Mouse (Mus musculus): ENCODE data around the gene Lysmd4. TPM values are rescaled to one million over a fixed set of nuclear protein-coding genes. Genes with fewer than 3 reads are reported as not detected.

The Lysmd4 gene
- polyA plus RNA-seq, 1 experiment from 2014 or later = 6.5 TPM

DNA sequence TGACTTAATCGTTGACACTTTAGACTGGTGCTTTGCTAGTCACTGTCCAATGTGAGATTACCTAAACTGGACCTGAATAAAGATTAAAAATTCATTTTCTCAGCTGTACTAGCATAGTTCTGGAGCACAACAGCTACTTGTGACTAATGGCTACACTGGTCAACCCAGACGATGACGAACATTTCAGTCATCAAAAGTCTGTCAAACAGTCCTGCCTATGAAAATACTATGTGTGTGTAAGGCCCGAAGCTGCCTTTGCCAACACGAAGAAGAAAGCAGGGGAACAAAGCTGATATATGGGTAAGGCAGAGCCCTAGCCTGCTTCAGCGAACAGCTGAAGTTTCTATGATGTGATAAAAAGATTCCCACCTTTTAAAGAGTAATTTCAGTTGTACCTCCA lies 61.2 kb downstream of the Lysmd4 start:
- WGBS = 89% methylated on average over 6 of the region's 6 CpGs
- Histone ChIP-seq H3K4me3 (ENCODE audit: low read depth, low read length) (no peak overlapping the region), H3K4me2 (no peak overlapping the region), H3K9me3 (ENCODE audit: control insufficient read depth, low read length) (no peaks in the 10 kb centered on the region), H3K27me3 (replicated peaks; ENCODE audit: control insufficient read depth, insufficient read depth, low read length) (no peaks in the 10 kb centered on the region), H3K36me3 (ENCODE audit: control insufficient read depth, insufficient read depth, low read length) (no peaks in the 10 kb centered on the region; the same call in 1 of the 2 replicates), H3K4me1 (replicated peaks; ENCODE audit: control insufficient read depth, insufficient read depth, low read length) (no peaks in the 10 kb centered on the region), H3K27ac (ENCODE audit: low read depth, low read length) (no peak overlapping the region), H3K9ac (ENCODE audit: low read depth, low read length) (no peak overlapping the region)
- DNase-seq (ENCODE audit: low spot score) = no peak
- ATAC-seq (replicated peaks; ENCODE audit: low FRiP score) = no peak

DNA sequence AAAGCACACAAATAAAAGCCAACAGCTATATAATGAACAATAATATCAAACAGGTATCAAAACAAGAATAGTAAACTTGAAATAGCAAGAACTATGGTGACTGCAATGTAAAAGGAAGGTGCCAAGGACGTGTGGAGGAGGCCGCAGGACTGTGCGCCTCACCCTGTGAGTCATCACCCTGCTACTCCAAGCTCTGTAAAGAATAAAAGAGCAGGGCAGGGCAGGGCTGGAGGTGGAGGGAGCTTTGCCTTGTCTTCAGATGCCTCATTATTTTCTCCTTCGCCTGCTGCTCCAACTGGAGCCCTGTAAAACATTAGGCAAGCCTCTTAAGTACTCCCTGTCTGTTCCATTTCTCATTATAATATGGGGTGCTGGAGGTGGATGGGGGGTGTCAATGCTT lies 65.1 kb downstream of the Lysmd4 start:
- Histone ChIP-seq H3K36me3 (ENCODE audit: control insufficient read depth, insufficient read depth, low read length) (no peaks in the 10 kb centered on the region; the same call in 1 of the 2 replicates), H3K27ac (ENCODE audit: low read depth, low read length) (no peak overlapping the region), H3K4me2 (no peak overlapping the region), H3K27me3 (replicated peaks; ENCODE audit: control insufficient read depth, insufficient read depth, low read length) (no peaks in the 10 kb centered on the region), H3K9me3 (ENCODE audit: control insufficient read depth, low read length) (no peaks in the 10 kb centered on the region), H3K4me1 (replicated peaks; ENCODE audit: control insufficient read depth, insufficient read depth, low read length) (no peaks in the 10 kb centered on the region), H3K4me3 (ENCODE audit: low read depth, low read length) (no peak overlapping the region), H3K9ac (ENCODE audit: low read depth, low read length) (no peak overlapping the region)
- no peak for DNase-seq (ENCODE audit: low spot score)
- WGBS = 93% methylated on average over 4 of the region's 4 CpGs
- no peak for ATAC-seq (replicated peaks; ENCODE audit: low FRiP score)

DNA sequence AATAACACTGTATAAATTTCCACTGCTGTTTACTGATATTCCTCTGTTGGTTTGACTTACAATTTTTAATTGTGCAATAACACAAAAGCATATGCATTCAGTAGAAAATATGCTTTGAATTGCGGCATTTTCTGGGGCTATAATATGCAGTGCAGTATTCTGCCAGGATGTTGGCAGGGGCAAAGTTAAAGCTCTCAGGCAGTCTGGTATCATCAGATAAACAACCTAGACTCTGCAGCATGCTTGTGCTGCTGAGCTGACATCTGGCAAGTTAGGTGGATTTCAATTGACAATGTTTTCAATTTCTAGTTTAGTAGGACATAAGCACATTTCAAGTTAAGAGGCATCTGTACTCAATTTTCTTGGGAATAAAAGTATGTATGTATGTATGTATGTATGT lies 69.0 kb downstream of the Lysmd4 start:
- Histone ChIP-seq H3K9ac (ENCODE audit: low read depth, low read length) (no peak overlapping the region), H3K27ac (ENCODE audit: low read depth, low read length) (no peak overlapping the region), H3K27me3 (replicated peaks; ENCODE audit: control insufficient read depth, insufficient read depth, low read length) (no peaks in the 10 kb centered on the region), H3K4me1 (replicated peaks; ENCODE audit: control insufficient read depth, insufficient read depth, low read length) (no peaks in the 10 kb centered on the region), H3K4me3 (ENCODE audit: low read depth, low read length) (no peak overlapping the region), H3K4me2 (no peak overlapping the region), H3K9me3 (ENCODE audit: control insufficient read depth, low read length) (no peaks in the 10 kb centered on the region), H3K36me3 (ENCODE audit: control insufficient read depth, insufficient read depth, low read length) (no peaks in the 10 kb centered on the region; the same call in 1 of the 2 replicates)
- DNase-seq (ENCODE audit: low spot score) (no peak), ATAC-seq (replicated peaks; ENCODE audit: low FRiP score) (no peak)
- 81% methylated on average over 1 of the region's 1 CpGs for WGBS

DNA sequence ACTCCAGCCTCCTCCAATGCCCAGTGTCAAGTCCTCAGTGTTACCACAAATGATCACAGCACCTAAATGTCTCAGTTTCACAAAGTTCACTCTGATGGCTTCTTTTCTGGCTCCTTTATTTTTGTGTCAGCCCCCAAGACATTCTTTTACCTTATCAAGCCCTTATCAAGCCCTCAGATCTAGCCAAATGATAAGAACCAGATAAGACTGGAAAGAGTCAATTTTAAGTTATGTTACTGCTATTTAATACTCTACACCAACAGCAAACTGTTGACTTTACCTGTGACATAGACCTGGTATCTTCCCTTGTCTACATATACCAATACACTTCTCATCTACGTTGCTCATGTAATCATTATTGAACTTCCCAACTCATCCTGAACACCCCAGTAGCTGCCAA lies 74.1 kb downstream of the Lysmd4 start:
- ATAC-seq (replicated peaks; ENCODE audit: low FRiP score) = no peak
- Histone ChIP-seq H3K4me1 (replicated peaks; ENCODE audit: control insufficient read depth, insufficient read depth, low read length) (no peaks in the 10 kb centered on the region), H3K4me3 (ENCODE audit: low read depth, low read length) (no peak overlapping the region), H3K27ac (ENCODE audit: low read depth, low read length) (no peak overlapping the region), H3K9me3 (ENCODE audit: control insufficient read depth, low read length) (no peaks in the 10 kb centered on the region), H3K4me2 (no peak overlapping the region), H3K36me3 (ENCODE audit: control insufficient read depth, insufficient read depth, low read length) (no peaks in the 10 kb centered on the region), H3K9ac (ENCODE audit: low read depth, low read length) (no peak overlapping the region), H3K27me3 (replicated peaks; ENCODE audit: control insufficient read depth, insufficient read depth, low read length) (no peaks in the 10 kb centered on the region)
- DNase-seq (ENCODE audit: low spot score) = no peak
- WGBS = 81% methylated on average over 1 of the region's 1 CpGs

DNA sequence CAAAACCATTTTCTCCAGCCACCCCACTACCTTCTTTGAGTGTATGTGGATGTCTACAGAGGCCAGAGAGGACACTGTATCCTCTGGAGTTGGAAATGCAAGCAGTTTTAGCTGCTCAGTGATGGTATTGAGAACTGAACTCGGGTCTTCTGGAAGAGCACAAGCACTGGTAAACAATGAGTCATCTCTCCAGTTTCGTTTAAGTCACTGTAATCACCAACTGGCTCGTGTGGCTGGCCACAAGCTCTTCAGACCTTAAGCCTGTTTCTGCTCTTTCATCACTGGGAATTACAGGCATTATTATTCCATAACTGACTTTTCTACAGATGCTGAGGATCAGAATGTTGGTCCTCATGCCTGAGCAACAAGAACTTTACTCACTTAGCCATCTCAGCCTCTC lies 82.6 kb downstream of the Lysmd4 start:
- no peaks in the 10 kb centered on the region for H3K4me1 ChIP-seq (replicated peaks; ENCODE audit: control insufficient read depth, insufficient read depth, low read length)
- no peak overlapping the region for H3K9ac ChIP-seq (ENCODE audit: low read depth, low read length)
- H3K36me3 ChIP-seq (ENCODE audit: control insufficient read depth, insufficient read depth, low read length) = no peaks in the 10 kb centered on the region; the same call in 1 of the 2 replicates
- 80% methylated on average over 3 of the region's 3 CpGs for WGBS
- H3K27ac ChIP-seq (ENCODE audit: low read depth, low read length) = no peak overlapping the region
- no peak for DNase-seq (ENCODE audit: low spot score)
- H3K4me3 ChIP-seq (ENCODE audit: low read depth, low read length) = no peak overlapping the region
- no peaks in the 10 kb centered on the region for H3K27me3 ChIP-seq (replicated peaks; ENCODE audit: control insufficient read depth, insufficient read depth, low read length)
- no peak for ATAC-seq (replicated peaks; ENCODE audit: low FRiP score)
- no peaks in the 10 kb centered on the region for H3K9me3 ChIP-seq (ENCODE audit: control insufficient read depth, low read length)
- no peak overlapping the region for H3K4me2 ChIP-seq

DNA sequence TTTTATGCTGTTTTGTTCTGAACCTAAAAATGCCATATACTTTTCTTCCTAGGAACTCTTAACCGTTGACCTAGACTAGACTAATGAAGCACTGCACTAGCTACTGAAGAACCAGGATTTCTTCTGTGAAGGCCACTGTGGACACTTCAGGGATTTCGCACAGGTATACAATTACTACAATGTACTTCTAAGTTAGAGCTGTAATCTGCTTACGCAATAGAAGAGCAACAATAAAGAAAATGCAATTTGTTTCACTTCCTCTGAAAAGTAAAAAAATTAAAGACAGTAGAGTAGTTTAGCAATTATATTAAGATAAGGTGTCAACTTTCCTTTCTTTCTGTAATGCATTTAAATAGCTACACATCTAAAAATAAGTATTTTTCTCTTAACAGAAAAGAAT lies 84.7 kb downstream of the Lysmd4 start:
- Histone ChIP-seq H3K4me3 (ENCODE audit: low read depth, low read length) (no peak overlapping the region), H3K9ac (ENCODE audit: low read depth, low read length) (no peak overlapping the region), H3K4me1 (replicated peaks; ENCODE audit: control insufficient read depth, insufficient read depth, low read length) (no peaks in the 10 kb centered on the region), H3K9me3 (ENCODE audit: control insufficient read depth, low read length) (no peaks in the 10 kb centered on the region), H3K36me3 (ENCODE audit: control insufficient read depth, insufficient read depth, low read length) (no peaks in the 10 kb centered on the region; the same call in 1 of the 2 replicates), H3K27me3 (replicated peaks; ENCODE audit: control insufficient read depth, insufficient read depth, low read length) (no peaks in the 10 kb centered on the region), H3K4me2 (no peak overlapping the region), H3K27ac (ENCODE audit: low read depth, low read length) (no peak overlapping the region)
- ATAC-seq (replicated peaks; ENCODE audit: low FRiP score) (no peak), DNase-seq (ENCODE audit: low spot score) (no peak)
- WGBS = 89% methylated on average over 3 of the region's 3 CpGs

DNA sequence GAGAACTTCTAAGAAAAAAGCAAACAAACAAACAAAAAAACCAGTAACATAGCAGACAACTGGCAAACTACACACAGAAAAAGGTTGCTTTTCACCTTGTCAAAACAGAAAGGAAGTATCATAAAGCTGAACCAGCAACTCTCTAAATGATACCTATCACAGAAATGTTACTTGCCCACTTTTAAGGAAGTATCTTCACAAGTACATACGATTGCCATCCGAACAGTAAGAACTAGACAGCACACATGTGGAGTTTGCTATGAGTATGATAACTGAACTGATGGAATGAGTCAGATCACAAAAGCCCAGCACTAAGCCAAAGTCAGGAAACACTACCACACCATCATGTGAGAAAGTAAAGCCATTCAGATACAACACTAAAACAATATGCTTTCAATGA lies 85.8 kb downstream of the Lysmd4 start:
- Histone ChIP-seq H3K4me1 (replicated peaks; ENCODE audit: control insufficient read depth, insufficient read depth, low read length) (no peaks in the 10 kb centered on the region), H3K9ac (ENCODE audit: low read depth, low read length) (no peak overlapping the region), H3K4me2 (no peak overlapping the region), H3K27me3 (replicated peaks; ENCODE audit: control insufficient read depth, insufficient read depth, low read length) (no peaks in the 10 kb centered on the region), H3K36me3 (ENCODE audit: control insufficient read depth, insufficient read depth, low read length) (no peaks in the 10 kb centered on the region; the same call in 1 of the 2 replicates), H3K9me3 (ENCODE audit: control insufficient read depth, low read length) (no peaks in the 10 kb centered on the region), H3K4me3 (ENCODE audit: low read depth, low read length) (no peak overlapping the region), H3K27ac (ENCODE audit: low read depth, low read length) (no peak overlapping the region)
- ATAC-seq (replicated peaks; ENCODE audit: low FRiP score) = no peak
- no peak for DNase-seq (ENCODE audit: low spot score)
- 64% methylated on average over 2 of the region's 2 CpGs for WGBS

DNA sequence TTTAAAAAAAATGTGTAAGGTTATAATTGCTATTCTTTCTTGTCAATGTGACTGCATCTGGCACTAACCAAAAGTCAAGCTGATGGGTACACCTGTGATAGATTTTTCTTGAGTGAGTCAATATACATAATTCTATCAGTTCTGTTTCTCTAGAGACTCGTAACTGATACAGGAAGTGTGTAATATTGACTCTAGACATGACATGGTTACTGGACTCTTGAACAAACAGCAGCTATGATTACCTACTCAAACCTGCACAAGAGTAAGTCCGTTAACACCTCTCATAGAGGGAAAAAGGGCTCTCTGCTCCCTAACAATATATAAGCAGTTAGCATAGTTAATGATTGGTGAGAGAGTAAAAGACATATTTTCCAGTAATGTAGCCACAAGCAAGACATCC lies 87.8 kb downstream of the Lysmd4 start:
- no peak for DNase-seq (ENCODE audit: low spot score)
- no peak overlapping the region for H3K4me2 ChIP-seq
- H3K27me3 ChIP-seq (replicated peaks; ENCODE audit: control insufficient read depth, insufficient read depth, low read length) = no peaks in the 10 kb centered on the region
- no peaks in the 10 kb centered on the region for H3K9me3 ChIP-seq (ENCODE audit: control insufficient read depth, low read length)
- 87% methylated on average over 2 of the region's 2 CpGs for WGBS
- peaks cover 2% of the 10 kb centered on the region; the same call in 1 of the 2 replicates for H3K36me3 ChIP-seq (ENCODE audit: control insufficient read depth, insufficient read depth, low read length)
- H3K9ac ChIP-seq (ENCODE audit: low read depth, low read length) = no peak overlapping the region
- peaks cover 4% of the 10 kb centered on the region; the same call in 1 of the 2 replicates for H3K4me1 ChIP-seq (replicated peaks; ENCODE audit: control insufficient read depth, insufficient read depth, low read length)
- H3K4me3 ChIP-seq (ENCODE audit: low read depth, low read length) = no peak overlapping the region
- no peak overlapping the region for H3K27ac ChIP-seq (ENCODE audit: low read depth, low read length)
- no peak for ATAC-seq (replicated peaks; ENCODE audit: low FRiP score)

DNA sequence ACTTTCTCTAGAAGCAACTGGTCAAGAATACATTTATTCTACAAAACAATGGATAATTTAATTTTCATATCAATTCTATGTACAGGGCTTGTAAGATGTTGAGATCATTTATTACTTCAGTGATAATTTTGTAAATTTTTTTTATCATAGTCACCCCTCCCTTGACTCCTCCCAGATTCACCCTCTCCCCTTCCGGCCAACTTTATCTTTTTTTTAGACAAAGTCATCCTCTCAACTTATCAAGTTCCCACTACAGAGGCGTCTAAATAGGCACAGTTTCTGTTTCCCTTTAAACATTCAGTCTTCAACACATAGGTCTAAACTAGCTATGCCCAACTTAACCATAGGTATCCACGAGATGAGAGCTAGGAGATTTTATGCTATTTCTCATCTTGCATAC lies 90.9 kb downstream of the Lysmd4 start:
- Histone ChIP-seq H3K27ac (ENCODE audit: low read depth, low read length) (no peak overlapping the region), H3K9me3 (ENCODE audit: control insufficient read depth, low read length) (no peaks in the 10 kb centered on the region), H3K36me3 (ENCODE audit: control insufficient read depth, insufficient read depth, low read length) (peaks cover 2% of the 10 kb centered on the region; the same call in 1 of the 2 replicates), H3K9ac (ENCODE audit: low read depth, low read length) (no peak overlapping the region), H3K27me3 (replicated peaks; ENCODE audit: control insufficient read depth, insufficient read depth, low read length) (no peaks in the 10 kb centered on the region), H3K4me2 (no peak overlapping the region), H3K4me3 (ENCODE audit: low read depth, low read length) (no peak overlapping the region), H3K4me1 (replicated peaks; ENCODE audit: control insufficient read depth, insufficient read depth, low read length) (peaks cover 4% of the 10 kb centered on the region; the same call in 1 of the 2 replicates)
- 53% methylated on average over 3 of the region's 3 CpGs for WGBS
- DNase-seq (ENCODE audit: low spot score) (no peak), ATAC-seq (replicated peaks; ENCODE audit: low FRiP score) (no peak)

Measured in liver, embryonic 11.5 days (tissue).